Mouse (Mus musculus) layer of hippocampus, adult 2 months (tissue): Measurements from ENCODE around the gene Mctp1. TPM values are rescaled to one million over a fixed set of nuclear protein-coding genes. Genes with fewer than 3 reads are reported as not detected.
A peak's percentile ranks its signal among the peaks of the same experiment; 100 is the strongest.

Experiments
- DNase-seq, 2 experiments: peaks; one replicate each; pipeline ENCODE4 v3.0.0; 2022; ENCODE audit warnings: low spot score in 2 of 2
- H3K27ac ChIP-seq: fragments of 200-600 bp; 2 replicates; pipeline ENCODE4 v1.8.1; 2022
- H3K4me3 ChIP-seq: fragments of 200-600 bp; 2 replicates; pipeline ENCODE4 v1.8.1; 2022; ENCODE audit warnings: mild to moderate bottlenecking
- CTCF ChIP-seq: fragments of 200-600 bp; conservative IDR thresholded peaks from 2 replicates; pipeline ENCODE4 v1.8.1; 2022; ENCODE audit warnings: antibody characterized with exemption, mild to moderate bottlenecking, moderate library complexity
- total RNA-seq, 2 experiments: library from RNA; stranded (reverse); gene quantifications; 2 replicates each; pipeline ENCODE4 v1.2.3; 2021

Gene Mctp1
- total RNA-seq, 2 experiments from 2014 or later: 56.1 to 62.0 TPM

DNA sequence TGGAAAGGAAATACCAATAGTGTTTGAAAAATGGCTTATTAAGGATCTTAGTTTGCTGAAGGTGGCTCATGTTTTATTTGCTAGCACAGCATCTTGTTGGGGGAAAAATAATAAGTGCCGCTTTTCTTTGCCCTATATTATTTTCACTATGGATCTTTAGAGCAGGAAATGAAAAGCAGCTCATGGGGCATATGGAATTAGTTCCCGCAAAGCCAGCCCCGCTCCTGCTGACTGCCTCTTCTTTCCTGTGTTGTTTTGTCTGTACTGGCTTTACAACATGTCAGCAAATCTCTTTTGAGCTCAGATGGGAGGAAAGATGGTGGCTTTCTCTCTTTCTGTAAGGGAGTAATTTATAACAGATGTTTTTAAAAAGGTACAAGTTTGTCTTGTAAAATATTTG, 618.3 kb downstream of the Mctp1 start:
- Histone ChIP-seq H3K27ac (no peak overlapping the region), H3K4me3 (no peak overlapping the region)
- no peak for TF ChIP-seq CTCF
- DNase-seq: no peak

DNA sequence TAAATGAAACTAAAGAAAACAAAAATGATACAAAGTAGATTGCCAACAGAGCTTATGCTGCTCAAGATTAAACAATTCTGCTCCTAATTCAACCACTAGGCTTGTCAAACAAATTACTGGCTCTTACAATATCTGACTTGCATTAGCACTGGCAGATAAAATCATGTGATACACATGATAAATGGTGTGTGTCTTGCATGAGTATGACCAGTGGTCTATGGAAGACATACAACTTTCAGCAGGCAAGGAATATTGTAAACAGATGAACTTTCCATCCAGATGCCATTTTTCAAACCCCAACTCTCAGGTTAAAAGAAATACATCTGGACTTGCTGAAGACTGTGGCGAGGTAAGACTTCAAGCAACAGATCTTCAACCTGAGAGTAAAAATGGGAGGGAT, 619.3 kb downstream of the Mctp1 start:
- Histone ChIP-seq H3K27ac (no peak overlapping the region), H3K4me3 (no peak overlapping the region)
- no peak for TF ChIP-seq CTCF
- no peak for DNase-seq

- TF ChIP-seq CTCF: no peak
- H3K27ac ChIP-seq: no peak overlapping the region
- H3K4me3 ChIP-seq: no peak overlapping the region
- DNase-seq: no peak
Observed at GRCm38 (mm10) chr13:77018851-77019250, 634.5 kb downstream of the Mctp1 start.

- no peak for TF ChIP-seq CTCF
- no peak for DNase-seq
- H3K27ac ChIP-seq: no peak overlapping the region
- no peak overlapping the region for H3K4me3 ChIP-seq
Observed at GRCm38 (mm10) chr13:77029594-77029993, 645.3 kb downstream of the Mctp1 start.

- no peak for DNase-seq
- no peak for TF ChIP-seq CTCF
- Histone ChIP-seq H3K4me3 (no peak overlapping the region), H3K27ac (no peak overlapping the region)
Observed at GRCm38 (mm10) chr13:77043375-77043774, 659.0 kb downstream of the Mctp1 start.

DNA sequence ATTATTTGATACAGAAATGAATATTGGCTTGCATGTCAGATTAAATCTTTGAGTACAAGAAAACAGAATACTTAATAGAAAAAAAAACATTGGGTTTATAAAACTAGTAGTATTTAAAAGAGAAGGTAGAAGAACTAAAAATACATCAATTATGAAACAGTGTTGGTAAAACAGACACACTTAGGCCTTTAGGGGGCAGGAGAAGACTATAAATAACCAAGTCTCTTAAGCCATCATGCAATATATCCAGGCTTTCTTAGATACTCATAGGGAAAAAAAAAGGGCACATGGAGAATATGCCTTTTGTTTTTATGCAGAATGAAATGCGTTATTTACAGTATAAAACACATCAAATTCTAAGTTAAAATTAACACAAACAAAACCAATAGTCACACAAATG, 661.0 kb downstream of the Mctp1 start:
- peak in 1 of 2 experiments; percentile 21 for DNase-seq
- Histone ChIP-seq H3K27ac (peak overlapping the region; percentile 48; the same call in 1 of the 2 replicates), H3K4me3 (no peak overlapping the region)
- TF ChIP-seq CTCF: peak; percentile 78

DNA sequence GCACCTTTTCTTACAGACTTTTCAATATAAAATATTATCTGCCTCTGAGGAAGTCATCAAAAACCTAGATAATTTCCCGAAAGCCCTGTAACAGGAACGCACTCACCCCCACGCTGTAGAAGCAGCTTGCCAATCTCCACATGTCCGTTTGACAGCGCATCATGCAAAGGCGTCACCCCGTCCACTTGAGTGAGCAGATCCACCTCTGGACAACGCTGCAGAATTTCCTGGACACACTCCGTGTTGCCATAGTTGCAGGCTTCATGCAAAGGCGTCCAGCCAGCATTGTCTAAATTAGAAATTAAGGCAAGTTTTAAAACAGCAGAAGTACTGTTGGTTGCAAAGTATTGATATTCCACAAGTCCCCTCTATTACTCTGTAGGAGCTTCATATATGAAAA, 662.1 kb downstream of the Mctp1 start:
- no peak for DNase-seq
- no peak for TF ChIP-seq CTCF
- Histone ChIP-seq H3K27ac (peak overlapping the region; percentile 43; the same call in 1 of the 2 replicates), H3K4me3 (peak overlapping the region; percentile 12; the same call in 1 of the 2 replicates)

DNA sequence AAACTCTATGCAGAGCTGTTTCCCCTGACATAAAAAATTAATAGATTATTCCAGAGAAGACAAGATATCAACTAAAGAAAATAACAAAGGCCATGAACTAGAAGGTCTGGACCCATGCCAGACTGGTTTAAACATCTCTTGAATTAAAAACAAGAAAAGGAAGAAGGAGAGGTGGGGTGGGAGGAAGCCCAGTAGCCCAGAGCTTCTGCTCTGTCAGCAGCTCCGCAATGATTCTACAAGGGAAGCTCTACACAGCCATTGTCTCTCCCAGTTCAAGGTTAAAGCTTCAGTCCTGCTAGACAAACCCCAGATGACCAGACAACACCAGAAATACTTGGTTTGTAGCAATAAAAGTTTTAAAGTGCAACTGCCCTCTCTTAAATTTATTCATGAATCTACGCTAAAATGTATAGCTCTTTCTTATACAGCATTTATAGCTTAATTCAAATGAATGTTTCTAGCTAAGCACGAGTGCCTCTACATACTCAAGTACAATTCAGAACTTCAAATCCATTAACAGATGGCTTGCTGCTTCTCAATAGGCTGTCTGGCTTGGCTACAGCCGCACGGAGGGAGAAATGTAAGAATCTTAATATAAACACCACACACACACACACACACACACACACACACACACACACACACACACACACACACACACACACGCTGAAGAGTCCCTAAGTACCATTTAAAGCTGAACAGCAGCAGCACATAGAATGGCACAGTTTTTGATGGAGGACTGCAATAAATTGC, 663.0 kb downstream of the Mctp1 start:
- H3K27ac ChIP-seq: peak overlapping the region; percentile 51; the same call in 1 of the 2 replicates
- peak in 1 of 2 experiments; percentile 8 for DNase-seq
- TF ChIP-seq CTCF: no peak
- H3K4me3 ChIP-seq: no peak overlapping the region

DNA sequence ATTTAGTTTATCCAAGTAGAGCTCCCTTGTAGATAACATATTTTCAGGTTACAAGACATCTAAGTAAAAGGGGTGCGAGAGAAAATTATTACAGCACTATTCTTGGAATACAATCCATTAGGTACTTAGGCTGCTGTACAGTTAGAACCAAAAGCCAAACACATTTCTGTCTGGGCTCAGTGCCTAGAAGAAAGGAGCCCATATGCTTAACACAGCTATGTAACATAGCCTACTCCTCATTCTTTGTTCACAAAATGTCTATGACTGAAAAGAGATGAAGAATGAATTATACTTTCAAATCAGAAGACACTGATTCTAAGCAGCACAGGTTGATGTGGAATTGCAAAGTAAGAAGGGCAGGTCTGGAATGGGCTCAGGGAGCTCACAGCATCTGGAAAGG, 664.1 kb downstream of the Mctp1 start:
- Histone ChIP-seq H3K27ac (peak overlapping the region; percentile 49), H3K4me3 (no peak overlapping the region)
- DNase-seq: peak; percentile 44 to 55
- no peak for TF ChIP-seq CTCF

- Histone ChIP-seq H3K4me3 (no peak overlapping the region), H3K27ac (peak overlapping the region; percentile 40; the same call in 1 of the 2 replicates)
- no peak for TF ChIP-seq CTCF
- DNase-seq: no peak
Observed at GRCm38 (mm10) chr13:77049736-77050135, 665.4 kb downstream of the Mctp1 start.

GRCm38 (mm10) chr13:77063221-77063620, 678.9 kb downstream of the Mctp1 start:
- no peak for TF ChIP-seq CTCF
- no peak overlapping the region for H3K27ac ChIP-seq
- DNase-seq: no peak
- H3K4me3 ChIP-seq: no peak overlapping the region

GRCm38 (mm10) chr13:77068847-77069246, 684.5 kb downstream of the Mctp1 start:
- no peak overlapping the region for H3K4me3 ChIP-seq
- no peak for DNase-seq
- no peak for TF ChIP-seq CTCF
- no peak overlapping the region for H3K27ac ChIP-seq

DNA sequence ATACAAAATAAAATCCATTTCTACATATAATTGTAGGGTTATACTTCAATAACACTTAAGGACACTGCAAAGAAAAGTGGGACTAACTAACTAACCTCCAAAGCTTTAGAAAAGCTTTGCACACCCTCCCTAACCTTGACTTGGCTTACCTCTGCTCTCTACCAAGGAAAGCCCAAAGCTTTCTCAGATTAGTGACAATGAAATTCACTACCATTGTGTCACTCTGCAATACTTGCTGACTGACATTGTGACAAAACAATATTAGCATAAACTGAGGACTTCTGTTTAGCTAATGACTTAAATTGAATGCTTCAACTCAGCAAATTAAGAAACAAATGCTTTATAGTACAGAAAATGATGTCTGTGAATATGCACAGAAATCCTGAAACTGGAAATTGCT, 687.7 kb downstream of the Mctp1 start:
- H3K27ac ChIP-seq: no peak overlapping the region
- DNase-seq: no peak
- no peak for TF ChIP-seq CTCF
- H3K4me3 ChIP-seq: no peak overlapping the region

Other genes starting within 250 kb of the Mctp1 start
- under 1 TPM in 1 of 2 experiments, not detected in 1; 0.31 TPM for gene Fam81b, start 79.5 kb upstream of the Mctp1 start, total RNA-seq